Mouse (Mus musculus): ENCODE results near the gene Mfsd5. TPM values are rescaled to one million over a fixed set of nuclear protein-coding genes. Genes with fewer than 3 reads are reported as not detected.
A peak's percentile ranks its signal among the peaks of the same experiment; 100 is the strongest.

The Mfsd5 gene
- total RNA-seq (2021), result 36.3 and 36.7 TPM in 2 replicates
- long read RNA-seq, transcript Mfsd5-201 (2 exons, 1,754 nt), result major isoform, 51 of 75 reads
- long read RNA-seq, partial matches to known transcripts, result 0 of 75 reads
- long read RNA-seq, other reads (novel, unspliced or antisense), result 24 of 75 reads

DNA sequence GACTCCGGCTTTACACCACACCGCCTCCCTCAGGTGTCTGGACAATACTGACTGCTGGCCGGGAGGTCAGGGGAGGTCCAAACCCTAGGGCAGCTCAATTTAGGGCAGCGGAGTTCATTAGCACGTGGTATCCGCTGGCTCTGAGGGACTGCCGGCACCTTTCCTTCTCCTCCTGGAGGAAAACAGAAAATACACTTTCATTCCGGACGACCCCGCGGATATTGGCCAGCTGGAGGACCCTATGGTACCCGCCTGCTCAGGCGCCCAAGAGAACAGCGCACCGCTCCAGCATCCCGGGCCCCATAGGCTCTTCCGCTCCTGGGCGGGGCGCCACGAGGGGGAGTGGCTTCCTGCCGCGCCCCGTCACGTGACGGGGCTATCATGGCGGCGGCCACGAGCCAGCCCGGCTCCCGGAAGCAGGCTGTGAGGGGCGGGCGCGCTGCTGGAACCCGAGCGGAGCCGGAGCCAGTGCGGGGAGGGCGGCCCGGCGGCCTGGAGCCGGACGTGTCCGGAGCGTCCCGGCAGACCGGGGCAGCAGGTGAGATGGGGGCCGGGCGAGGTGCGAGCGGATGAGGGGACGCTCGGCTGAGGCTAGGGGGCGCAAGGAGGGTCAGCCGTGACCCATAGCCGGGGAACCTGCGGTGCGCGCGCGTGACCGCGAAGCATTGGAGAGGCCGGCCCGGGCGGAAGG is at the start of gene Mfsd5:
Mfsd5 (plus strand) TSS at position 363 of the 691 bp plus-strand sequence.
- DNase-seq, result peak; percentile 90

- no peak for DNase-seq
These were observed 48.6 kb upstream of the Mfsd5 start for GRCm38 (mm10) chr15:102230408-102231321.

DNA sequence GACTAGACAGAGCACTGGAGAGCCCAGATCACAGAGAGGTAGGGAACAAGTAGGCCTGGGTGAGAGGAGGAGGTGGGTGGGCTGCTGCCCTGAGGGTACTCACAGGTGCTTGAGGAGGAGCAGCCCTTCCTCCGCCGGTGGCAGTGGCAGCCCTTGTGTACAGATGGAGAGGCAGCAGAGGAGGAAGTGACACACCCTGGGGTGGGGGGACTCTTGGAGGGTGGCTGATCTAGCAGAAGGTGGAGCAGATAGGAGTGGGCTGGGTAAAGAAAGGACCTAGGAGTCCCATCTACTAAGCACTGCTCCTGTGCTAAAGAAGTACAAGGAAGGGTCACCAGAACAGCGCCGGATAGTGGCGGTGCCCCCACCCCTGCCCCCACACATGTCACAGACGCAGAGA is 47.5 kb upstream of the Mfsd5 start, which contains the start of gene Itgb7:
Itgb7 (minus strand) TSS at position 197 of the 400 bp plus-strand sequence.
- DNase-seq, result no peak

GRCm38 (mm10) chr15:102232764-102233163 is 46.5 kb upstream of the Mfsd5 start:
- no peak for DNase-seq

GRCm38 (mm10) chr15:102233896-102234295 is 45.4 kb upstream of the Mfsd5 start:
- DNase-seq, result no peak

GRCm38 (mm10) chr15:102235371-102236027 is 43.8 kb upstream of the Mfsd5 start:
- no peak for DNase-seq

DNA sequence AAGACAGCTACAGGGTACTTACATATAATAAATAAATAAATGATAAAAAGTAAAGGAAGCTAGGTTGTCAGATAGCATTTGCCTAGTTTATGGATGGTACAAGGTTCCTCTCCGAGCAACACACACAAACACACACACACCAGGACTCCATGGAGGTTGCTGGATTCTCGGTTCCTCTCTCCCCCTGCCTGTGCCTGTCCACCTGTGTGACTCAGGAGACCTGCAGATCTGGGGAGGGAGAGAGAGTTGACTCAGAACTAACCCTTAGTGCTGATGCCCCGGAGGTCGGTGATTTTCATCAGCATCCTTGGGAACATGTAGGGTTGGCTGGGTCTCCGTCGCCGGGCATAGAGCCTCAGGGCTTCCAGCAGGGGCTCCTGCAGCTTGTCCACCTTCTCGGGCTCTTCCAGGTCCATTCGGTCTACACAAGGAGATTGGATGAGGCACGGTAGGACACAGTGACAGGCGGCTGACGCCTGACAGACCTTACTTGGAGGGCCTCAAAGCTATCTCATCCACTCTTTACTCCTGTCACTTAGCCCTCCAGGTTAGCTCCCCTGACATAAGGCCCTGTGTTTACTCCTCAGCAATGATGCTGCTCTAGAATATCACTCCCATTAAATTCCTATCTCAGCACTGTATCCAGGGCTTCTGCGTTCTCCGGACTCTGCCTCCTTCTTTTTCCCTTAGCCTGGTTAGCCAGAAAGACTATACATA is 40.6 kb upstream of the Mfsd5 start:
- DNase-seq, result no peak

DNA sequence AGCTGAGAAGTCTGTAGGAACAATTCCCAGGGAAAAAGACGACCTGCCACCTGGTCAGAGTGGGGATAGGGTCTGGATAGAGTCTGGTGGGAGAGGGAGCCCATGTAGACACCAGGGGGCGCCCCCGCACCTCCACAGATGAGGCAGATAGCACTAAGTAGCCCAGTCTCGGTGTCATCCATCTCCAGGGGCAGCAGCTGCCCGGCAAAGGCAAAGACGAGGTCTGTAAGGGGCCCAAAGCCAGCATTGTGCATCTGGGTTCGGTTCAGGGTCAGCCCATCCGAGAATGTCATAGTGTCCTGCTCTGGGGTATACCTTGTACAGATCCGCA is 40.0 kb upstream of the Mfsd5 start:
- DNase-seq, result peak; percentile 88

- DNase-seq, result no peak
These were observed 39.4 kb upstream of the Mfsd5 start for GRCm38 (mm10) chr15:102239851-102240250.

GRCm38 (mm10) chr15:102240607-102241006 is 38.6 kb upstream of the Mfsd5 start:
- peak; percentile 38 for DNase-seq

GRCm38 (mm10) chr15:102242404-102243228 is 36.6 kb upstream of the Mfsd5 start:
- no peak for DNase-seq

DNA sequence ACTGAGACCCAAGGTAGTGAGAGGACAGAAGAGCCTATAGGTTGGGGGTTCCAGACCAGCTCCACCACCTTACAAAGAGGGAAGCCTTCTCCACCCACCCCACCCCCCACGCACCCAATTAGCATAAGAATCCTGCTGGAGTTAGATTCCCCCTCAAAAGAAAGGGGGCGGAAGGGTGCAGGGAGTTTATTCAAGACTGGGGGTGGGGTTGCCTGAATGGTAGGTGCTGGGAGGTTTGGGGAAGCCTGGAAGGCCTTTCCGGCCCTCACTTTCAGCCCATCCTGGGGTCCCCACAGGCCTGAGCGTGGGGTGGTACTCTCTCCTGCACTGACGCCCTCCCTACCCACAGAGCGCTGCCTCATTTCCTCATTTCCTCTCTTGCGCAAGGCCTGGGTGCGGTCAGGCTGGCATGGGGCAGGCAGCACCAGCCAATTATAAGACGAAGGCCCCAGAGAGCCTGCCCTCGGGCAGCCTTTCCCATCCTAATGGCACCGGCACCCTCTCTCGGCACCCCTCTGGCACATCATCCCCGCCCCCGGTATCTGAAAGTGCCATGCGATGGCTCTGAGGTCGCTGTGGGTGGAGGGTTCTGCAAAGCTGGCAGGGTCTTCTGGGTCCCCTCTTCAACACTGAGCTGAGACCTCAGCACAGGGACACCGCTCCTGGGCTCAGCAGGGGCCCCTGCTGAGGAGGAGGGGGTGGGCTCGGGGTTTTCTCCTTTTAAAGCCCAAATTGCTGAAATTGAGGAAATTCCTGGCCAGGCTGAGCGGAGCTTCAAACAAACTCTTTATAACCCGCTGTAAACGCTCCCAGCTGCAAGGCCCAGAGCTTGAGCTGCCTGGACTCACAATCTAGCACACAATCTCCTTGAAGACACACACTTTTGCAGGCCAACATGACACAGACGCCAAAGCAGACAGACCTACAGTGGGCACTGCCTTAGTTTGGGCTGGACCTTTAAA is 35.7 kb upstream of the Mfsd5 start:
- peak; percentile 60 for DNase-seq

DNA sequence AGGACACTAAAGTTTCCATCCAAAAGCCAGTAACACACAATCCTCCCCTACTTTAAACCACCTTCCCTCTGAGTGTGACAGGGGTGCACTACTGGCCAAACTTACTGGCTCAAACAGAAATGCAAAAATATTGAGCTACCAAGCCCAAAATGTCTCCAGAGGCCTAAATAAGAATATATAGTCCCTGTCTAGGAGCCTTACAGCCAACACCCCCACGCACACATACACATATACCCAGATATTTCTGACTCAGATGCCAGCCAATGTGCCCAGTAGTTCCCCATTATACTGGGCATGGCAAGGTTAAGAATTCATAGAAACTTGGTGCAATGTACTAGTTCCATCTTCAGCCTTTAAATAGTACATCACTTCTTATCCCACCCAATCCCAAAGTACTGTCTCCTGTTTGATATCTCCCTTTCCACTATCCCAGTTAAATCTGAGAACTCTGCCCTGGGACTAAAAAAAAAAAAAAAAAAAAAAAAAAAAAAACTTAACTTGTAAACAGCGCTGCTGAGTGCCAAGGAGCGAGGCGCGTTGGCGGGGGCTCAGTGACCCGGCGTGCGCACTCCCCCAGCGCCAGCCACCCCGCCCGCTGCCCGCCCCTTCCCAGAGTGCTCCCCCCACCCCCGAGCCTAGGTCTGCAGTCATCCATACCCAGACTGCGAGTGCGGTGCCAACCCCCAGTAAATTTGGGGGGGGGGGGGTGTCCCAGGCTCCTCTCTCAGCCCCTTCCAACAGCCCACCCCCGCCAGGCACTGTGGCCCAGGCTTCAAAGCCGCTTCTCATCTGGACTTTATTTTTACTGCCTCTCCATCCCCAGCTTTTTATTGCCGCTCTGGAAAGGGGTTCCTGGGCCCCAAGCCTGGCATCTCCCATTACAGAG is 34.7 kb upstream of the Mfsd5 start:
- no peak for DNase-seq

DNA sequence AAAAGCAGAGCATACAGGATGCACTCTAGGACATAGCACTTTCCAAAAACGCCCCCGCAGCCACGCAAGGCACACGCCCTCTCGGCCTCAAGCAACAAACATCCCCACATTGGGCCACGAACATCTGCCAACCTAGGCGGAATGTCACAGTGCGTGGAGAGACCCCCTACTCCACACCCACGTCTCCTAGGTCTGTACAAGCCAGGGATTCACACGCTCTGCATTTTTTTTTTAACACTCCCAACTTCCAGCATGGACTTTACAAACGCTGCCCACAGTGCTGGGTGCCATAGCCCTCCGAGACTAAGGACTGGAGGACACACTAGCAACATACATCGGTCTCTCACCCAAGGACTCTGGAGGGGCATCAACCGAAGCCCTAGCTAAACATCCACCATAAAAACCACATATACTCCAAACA is 33.8 kb upstream of the Mfsd5 start:
- no peak for DNase-seq

DNA sequence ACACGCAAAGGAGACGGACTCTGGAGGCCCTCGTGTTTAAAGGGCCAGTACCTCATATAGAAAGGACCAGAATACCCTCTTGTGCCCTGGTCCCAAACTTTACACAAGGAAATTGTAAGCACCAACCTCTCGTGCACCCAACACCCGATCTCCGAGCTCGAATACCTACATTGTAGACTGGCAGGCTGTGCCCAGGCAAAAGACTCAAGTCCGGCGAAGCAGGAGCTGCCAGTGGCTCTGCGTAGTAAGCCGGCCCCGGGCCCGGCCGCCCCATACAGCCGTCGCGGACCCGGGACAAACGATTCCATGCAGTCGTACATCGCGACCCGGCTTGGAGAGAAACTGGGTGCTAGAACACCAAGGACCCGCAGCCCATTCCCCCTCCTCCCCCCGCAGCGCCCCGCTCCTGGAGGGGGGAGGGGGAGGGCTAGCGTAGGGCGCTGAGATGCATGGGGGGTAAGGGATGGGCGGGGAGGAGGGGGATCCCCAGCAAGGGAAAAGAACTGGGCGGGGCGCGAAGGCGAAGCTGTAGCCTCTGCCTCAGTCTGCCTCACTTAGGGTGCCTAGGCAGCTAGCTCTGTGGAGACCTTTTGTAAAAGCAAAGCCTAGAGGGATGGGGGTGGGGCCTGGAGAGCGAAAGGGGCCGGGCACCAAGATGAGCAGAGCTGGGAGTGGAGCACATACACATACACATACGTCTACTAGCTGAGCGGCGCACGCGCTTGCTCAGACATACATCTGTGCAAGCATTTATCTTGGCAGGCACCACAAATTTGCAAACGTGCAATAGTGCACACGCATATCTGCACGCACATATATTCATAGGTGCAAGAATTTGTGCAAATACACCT is 33.1 kb upstream of the Mfsd5 start:
- DNase-seq, result peak; percentile 71

DNA sequence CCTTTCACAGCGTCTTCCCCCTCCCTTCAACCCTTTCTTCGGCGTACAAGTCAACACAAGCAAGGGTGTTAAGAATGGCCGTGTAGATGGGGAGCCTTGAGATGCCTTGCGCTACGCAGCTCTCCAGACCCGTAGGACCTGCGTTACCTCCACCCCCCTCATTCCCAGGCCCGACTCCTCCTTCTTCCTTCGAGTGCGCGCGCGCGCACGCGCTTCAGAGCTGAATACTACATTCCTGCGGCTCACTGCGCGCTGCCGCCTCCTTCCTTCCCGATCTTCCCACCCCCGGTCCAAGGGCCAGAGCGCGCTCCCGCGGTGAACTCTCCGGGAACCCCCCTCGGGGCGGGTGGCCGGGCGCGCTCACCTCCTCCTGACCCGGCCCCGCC is 32.4 kb upstream of the Mfsd5 start:
- peak; percentile 96 for DNase-seq

GRCm38 (mm10) chr15:102247252-102248130 is 31.8 kb upstream of the Mfsd5 start:
- peak; percentile 73 for DNase-seq

Measured in adrenal gland, postnatal 25 days (tissue).